Mouse (Mus musculus): Measurements from ENCODE around the gene Slc22a20.

The Slc22a20 gene

DNA sequence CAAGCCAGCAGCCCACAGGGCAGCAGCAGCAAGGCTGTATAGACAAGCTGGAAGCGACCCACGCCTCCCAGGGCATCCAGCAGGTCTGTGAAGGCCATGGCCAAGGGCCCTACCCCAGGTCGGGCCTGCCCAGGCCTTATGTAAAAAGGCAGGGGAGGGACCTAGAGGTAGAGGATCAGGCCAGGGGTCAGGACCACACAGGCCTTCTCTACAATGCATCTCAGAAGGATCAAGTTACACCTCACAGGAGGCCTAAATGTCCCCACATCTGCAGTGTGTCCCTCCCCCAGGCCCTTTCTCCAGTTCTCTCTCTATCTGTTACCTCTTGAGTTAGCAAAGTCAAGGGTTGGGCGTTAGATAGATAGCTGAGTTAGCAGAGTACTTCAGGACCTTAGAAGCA lies at the start of gene Slc22a20:
Slc22a20 (minus strand) TSS at position 101 of the 400 bp plus-strand sequence.
- no peak for DNase-seq

- no peak for DNase-seq
Observed at GRCm38 (mm10) chr19:6030520-6031280, 44.8 kb upstream of the Slc22a20 start.

GRCm38 (mm10) chr19:6029426-6029825 lies 43.5 kb upstream of the Slc22a20 start:
- DNase-seq: no peak

GRCm38 (mm10) chr19:6028991-6029390 lies 43.0 kb upstream of the Slc22a20 start:
- no peak for DNase-seq

DNA sequence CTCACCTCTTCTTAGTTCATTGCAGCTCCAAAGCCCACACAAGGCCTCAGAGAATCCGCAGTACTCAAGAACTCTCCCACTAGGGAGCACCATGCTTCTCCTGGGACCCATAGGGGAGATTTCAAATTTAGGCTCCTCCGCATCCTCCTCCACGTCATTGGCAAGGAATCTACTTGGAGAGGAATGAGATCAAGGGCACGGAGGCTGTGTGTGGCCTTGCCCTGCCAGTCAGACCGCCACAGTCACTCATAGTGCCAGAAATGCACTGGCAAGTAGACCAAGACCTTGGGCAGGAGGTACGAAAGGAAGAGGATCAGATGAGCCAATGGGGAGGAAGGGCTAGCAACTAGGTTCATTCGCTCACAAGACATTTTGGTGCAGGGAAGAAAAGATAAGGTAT lies 38.0 kb upstream of the Slc22a20 start:
- no peak for DNase-seq

- no peak for DNase-seq
Observed at GRCm38 (mm10) chr19:6023059-6023458, 37.1 kb upstream of the Slc22a20 start.

DNA sequence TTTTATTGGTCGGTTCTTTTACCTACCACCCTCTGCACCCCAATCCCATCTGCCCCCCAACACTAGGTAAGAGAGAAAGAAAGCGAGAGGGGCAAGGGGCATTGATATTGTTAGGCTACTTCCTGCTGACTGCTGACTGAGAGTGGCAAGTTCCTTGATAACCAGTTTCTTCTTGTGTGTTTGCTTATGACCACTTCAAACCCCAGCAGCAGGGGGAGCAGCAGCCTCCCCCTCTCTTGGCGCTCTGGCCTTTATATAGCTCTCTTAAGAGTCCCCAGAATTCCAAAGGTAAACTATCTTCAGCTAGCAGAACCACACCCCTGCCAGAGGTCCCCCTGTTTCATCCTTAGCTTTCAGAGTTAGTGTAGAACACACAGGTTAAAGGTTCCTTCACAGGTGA lies 34.3 kb upstream of the Slc22a20 start:
- DNase-seq: no peak

GRCm38 (mm10) chr19:6018142-6019089 lies 32.5 kb upstream of the Slc22a20 start:
- DNase-seq: peak; percentile 90 to 95

GRCm38 (mm10) chr19:6016532-6016931 lies 30.6 kb upstream of the Slc22a20 start:
- no peak for DNase-seq

- peak; percentile 73 to 87 for DNase-seq
Observed at GRCm38 (mm10) chr19:6015511-6016315, 29.8 kb upstream of the Slc22a20 start, which contains the start of gene Capn1. Capn1 (minus strand) TSS chr19:6015897.

DNA sequence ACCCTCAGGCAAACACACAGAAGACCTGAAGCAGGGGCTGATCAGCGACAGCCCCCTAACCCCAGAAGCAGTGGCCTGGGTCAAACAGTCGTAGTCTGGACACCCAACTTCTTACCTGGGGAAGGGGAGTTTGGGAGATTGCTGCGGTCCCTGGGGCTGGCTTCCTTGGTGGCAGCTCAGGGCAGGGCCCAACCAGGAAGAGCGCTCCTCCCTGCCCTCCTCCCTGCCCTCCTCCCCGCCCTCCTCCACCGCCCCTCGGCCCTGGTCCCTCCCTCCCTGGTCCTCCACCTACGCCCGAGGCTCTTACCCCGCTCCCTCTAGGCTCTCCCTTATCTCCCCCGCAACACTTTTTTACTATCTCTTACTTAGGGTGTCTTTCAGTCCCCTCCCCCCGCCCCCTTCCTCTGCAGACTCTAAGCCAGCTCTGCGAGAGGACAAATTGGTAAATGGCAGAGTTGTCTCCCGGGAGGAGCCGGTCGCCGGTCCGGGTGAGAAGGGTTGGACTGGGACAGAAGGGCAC lies 29.1 kb upstream of the Slc22a20 start:
- peak; percentile 50 to 71 for DNase-seq

DNA sequence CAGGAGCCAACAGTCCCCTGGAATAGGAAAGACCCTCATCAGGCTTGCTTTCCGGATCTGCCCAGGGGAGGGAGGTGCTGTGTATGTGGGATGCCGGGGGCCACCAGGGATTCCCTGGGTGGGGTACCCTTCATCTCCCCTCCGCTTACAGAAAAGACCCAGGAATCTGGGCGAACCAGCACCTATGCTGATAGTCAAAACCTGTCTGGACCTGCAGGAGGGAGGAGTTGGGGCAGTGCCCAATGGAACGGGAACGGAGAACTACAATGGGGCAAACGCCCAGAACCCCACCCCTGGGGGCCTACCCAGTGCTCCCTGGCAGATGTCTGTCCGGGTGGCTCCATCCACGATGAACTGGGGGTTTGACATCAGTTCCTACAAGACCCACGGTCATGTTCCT lies 27.7 kb upstream of the Slc22a20 start:
- DNase-seq: no peak

DNA sequence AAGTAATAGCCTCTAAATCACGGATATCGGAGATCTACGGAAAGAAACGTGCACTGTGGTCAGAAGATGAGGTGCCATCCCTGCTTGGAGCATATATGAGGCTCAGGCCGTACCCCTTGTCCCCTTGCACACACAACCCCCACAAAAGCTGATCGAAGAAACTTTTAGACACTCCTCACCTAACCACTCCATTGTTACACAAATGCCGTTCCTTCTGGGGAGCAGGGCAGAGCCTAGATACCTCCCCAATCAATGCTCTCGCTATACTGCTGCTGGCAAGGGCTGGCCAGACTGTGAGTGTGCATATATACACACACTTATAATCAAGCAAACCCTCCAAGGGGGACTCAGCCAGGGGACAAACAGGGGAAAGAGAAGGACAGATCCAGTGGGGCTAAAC lies 23.2 kb upstream of the Slc22a20 start:
- no peak for DNase-seq

- no peak for DNase-seq
Observed at GRCm38 (mm10) chr19:6007013-6007412, 21.1 kb upstream of the Slc22a20 start.

- no peak for DNase-seq
Observed at GRCm38 (mm10) chr19:6005541-6005940, 19.6 kb upstream of the Slc22a20 start.

GRCm38 (mm10) chr19:5999969-6000368 lies 14.0 kb upstream of the Slc22a20 start:
- no peak for DNase-seq

DNA sequence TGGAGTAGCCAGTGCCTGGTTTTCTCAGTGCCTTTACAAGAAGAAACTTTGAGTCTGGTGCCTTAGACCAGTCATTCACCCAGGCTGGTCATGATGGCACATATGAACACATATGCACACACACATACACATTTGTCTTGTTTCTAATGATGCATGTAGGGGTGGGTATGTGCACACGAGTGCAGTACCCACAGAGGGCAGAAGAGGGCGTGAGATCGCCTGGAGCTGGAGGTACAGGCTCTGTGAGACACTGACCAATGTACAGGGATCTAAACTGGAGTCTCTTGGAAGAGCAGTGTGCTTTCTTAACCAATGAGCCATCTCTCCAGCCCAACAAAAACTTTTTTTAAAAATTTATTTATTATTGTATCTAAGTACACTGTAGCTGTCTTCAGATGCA lies 12.2 kb upstream of the Slc22a20 start:
- DNase-seq: no peak

DNA sequence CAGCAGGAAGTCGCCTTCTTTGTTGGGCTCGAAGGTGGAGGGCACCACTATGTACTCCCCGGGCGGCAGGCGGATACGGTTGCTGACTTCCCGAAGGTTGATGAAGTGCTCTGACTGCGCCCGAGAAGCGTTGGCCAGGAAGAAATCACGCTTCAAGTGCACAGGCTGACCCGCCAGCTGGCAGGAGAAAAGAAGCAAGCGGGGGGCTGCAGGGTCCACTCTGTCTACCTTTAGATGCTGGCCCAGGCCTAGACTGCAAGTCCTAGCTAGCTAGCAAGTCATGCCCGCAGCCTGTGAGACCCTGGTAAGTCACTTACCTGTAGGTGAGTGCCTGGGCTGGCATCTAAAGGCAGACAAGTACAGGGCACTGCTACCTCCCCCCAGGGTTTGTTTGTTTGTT lies 8.8 kb upstream of the Slc22a20 start:
- DNase-seq: no peak

GRCm38 (mm10) chr19:5992012-5992411 lies 6.1 kb upstream of the Slc22a20 start:
- DNase-seq: no peak

- DNase-seq: no peak
Observed at GRCm38 (mm10) chr19:5991467-5991866, 5.5 kb upstream of the Slc22a20 start.

GRCm38 (mm10) chr19:5990921-5991320 lies 5.0 kb upstream of the Slc22a20 start:
- DNase-seq: no peak

GRCm38 (mm10) chr19:5990033-5990432 lies 4.1 kb upstream of the Slc22a20 start:
- peak in 1 of 2 experiments; percentile 55 for DNase-seq

GRCm38 (mm10) chr19:5989585-5989984 lies 3.6 kb upstream of the Slc22a20 start:
- DNase-seq: no peak
